Mouse (Mus musculus): ENCODE data around the gene Cdk4.

GRCm38 (mm10) chr10:127090560-127091411 lies 27.5 kb downstream of the Cdk4 start:
- TF ChIP-seq POLR2A (IDR thresholded peaks at IDR 0.05; ENCODE audit: borderline replicate concordance, control insufficient read depth, low read depth, low read length) (0 out of 2 replicates have a peak, but pooled peaks have one; percentile 4), CTCF (IDR thresholded peaks at IDR 0.05; ENCODE audit: control insufficient read depth, insufficient read depth, low read length) (no peak)

Data from bone marrow, adult 2 months (tissue).